Mouse (Mus musculus) adrenal gland, adult 8-10 months (tissue): ENCODE data around the gene Rps2. TPM values are rescaled to one million over a fixed set of nuclear protein-coding genes. Genes with fewer than 3 reads are reported as not detected.

Experiments
- total RNA-seq, 4 experiments: library from RNA; stranded (reverse); gene quantifications; 2 replicates each; pipeline ENCODE4 v1.2.4; 2022

Gene Rps2
- total RNA-seq, 4 experiments from 2014 or later, result 571 to 651 (median 615) TPM

Other genes with a start within 250 kb of the Rps2 start
- gene E4f1, start 247.8 kb upstream of the Rps2 start, total RNA-seq, result 10 to 100 TPM; 20.9 to 37.4 (median 26.4) TPM
- 100 to 1,000 TPM; 105 to 116 (median 107) TPM for gene Pgp, start 247.7 kb upstream of the Rps2 start, total RNA-seq
- under 1 TPM in 2 of 4 experiments, not detected in 2; 0.30 to 0.38 TPM for gene Bricd5, start 244.2 kb upstream of the Rps2 start, total RNA-seq
- gene Mlst8, start 239.0 kb upstream of the Rps2 start, total RNA-seq, result 10 to 100 TPM; 24.3 to 37.6 (median 32.2) TPM
- gene Caskin1, start 229.5 kb upstream of the Rps2 start, total RNA-seq, result 10 to 100 TPM; 49.1 to 61.2 (median 53.8) TPM
- 100 to 1,000 TPM in 3 of 4 experiments, 10 to 100 TPM in 1; 92.1 to 189 (median 132) TPM for gene Traf7, start 190.2 kb upstream of the Rps2 start, total RNA-seq
- gene Rab26, start 183.9 kb upstream of the Rps2 start, total RNA-seq, result 1 to 10 TPM in 3 of 4 experiments, under 1 TPM in 1; 0.81 to 3.5 (median 2.4) TPM
- gene Pkd1, start 168.3 kb upstream of the Rps2 start, total RNA-seq, result 10 to 100 TPM; 58.5 to 88.8 (median 71.0) TPM
- gene Tsc2, start 85.5 kb upstream of the Rps2 start, total RNA-seq, result 100 to 1,000 TPM in 3 of 4 experiments, 10 to 100 TPM in 1; 79.2 to 135 (median 111) TPM
- 10 to 100 TPM in 3 of 4 experiments, 1 to 10 TPM in 1; 9.0 to 17.3 (median 12.1) TPM for gene Nthl1, start 85.4 kb upstream of the Rps2 start, total RNA-seq
- gene Slc9a3r2, start 67.8 kb upstream of the Rps2 start, total RNA-seq, result 10 to 100 TPM; 45.9 to 78.6 (median 73.7) TPM
- not detected for gene Npw, start 59.7 kb upstream of the Rps2 start, total RNA-seq
- gene Zfp598, start 48.4 kb upstream of the Rps2 start, total RNA-seq, result 10 to 100 TPM; 44.9 to 59.4 (median 50.8) TPM
- gene Syngr3, start 28.2 kb upstream of the Rps2 start, total RNA-seq, result 1 to 10 TPM; 2.4 to 5.5 (median 3.8) TPM
- gene Gfer, start 22.0 kb upstream of the Rps2 start, total RNA-seq, result 10 to 100 TPM; 31.7 to 35.6 (median 32.6) TPM
- gene Noxo1, start 21.9 kb upstream of the Rps2 start, total RNA-seq, result 10 to 100 TPM in 1 of 4 experiments, 1 to 10 TPM in 3; 2.8 to 14.8 (median 7.5) TPM
- gene Tbl3, start 10.5 kb upstream of the Rps2 start, total RNA-seq, result 10 to 100 TPM; 34.3 to 40.5 (median 38.2) TPM
- gene Rnf151, start 53 bp upstream of the Rps2 start, total RNA-seq, result not detected
- 100 to 1,000 TPM; 199 to 268 (median 237) TPM for gene Ndufb10, start 6.4 kb downstream of the Rps2 start, total RNA-seq
- gene Rpl3l, start 9.7 kb downstream of the Rps2 start, total RNA-seq, result under 1 TPM in 1 of 4 experiments, not detected in 3; 0.49 TPM
- gene Msrb1, start 18.5 kb downstream of the Rps2 start, total RNA-seq, result 10 to 100 TPM; 87.3 to 91.3 (median 89.0) TPM
- 1 to 10 TPM; 1.7 to 2.8 (median 2.4) TPM for gene Hs3st6, start 34.9 kb downstream of the Rps2 start, total RNA-seq
- 1 to 10 TPM in 2 of 4 experiments, under 1 TPM in 2; 0.52 to 2.7 (median 1.1) TPM for gene Meiob, start 86.2 kb downstream of the Rps2 start, total RNA-seq
- gene Hagh, start 122.0 kb downstream of the Rps2 start, total RNA-seq, result 10 to 100 TPM; 81.9 to 99.1 (median 92.7) TPM
- gene Fahd1, start 132.2 kb downstream of the Rps2 start, total RNA-seq, result 10 to 100 TPM; 26.4 to 36.0 (median 32.1) TPM
- gene Igfals, start 147.9 kb downstream of the Rps2 start, total RNA-seq, result 1 to 10 TPM; 2.0 to 5.8 (median 2.7) TPM
- 10 to 100 TPM; 58.9 to 66.0 (median 61.5) TPM for gene Nubp2, start 168.2 kb downstream of the Rps2 start, total RNA-seq
- 10 to 100 TPM; 31.5 to 34.0 (median 33.7) TPM for gene Spsb3, start 168.5 kb downstream of the Rps2 start, total RNA-seq
- 10 to 100 TPM; 43.6 to 80.7 (median 66.3) TPM for gene Eme2, start 177.0 kb downstream of the Rps2 start, total RNA-seq
- 100 to 1,000 TPM; 120 to 201 (median 138) TPM for gene Mrps34, start 177.0 kb downstream of the Rps2 start, total RNA-seq
- gene Nme3, start 178.4 kb downstream of the Rps2 start, total RNA-seq, result 100 to 1,000 TPM in 2 of 4 experiments, 10 to 100 TPM in 2; 73.5 to 148 (median 104) TPM
- 100 to 1,000 TPM in 3 of 4 experiments, 10 to 100 TPM in 1; 96.1 to 271 (median 177) TPM for gene Mapk8ip3, start 218.9 kb downstream of the Rps2 start, total RNA-seq
- 10 to 100 TPM; 28.0 to 38.5 (median 30.7) TPM for gene Jpt2, start 242.6 kb downstream of the Rps2 start, total RNA-seq